Mouse (Mus musculus): Measurements from ENCODE around the gene Trim62.

GRCm38 (mm10) chr4:128923603-128924002 is 40.2 kb downstream of the Trim62 start:
- TF ChIP-seq POLR2A (IDR thresholded peaks at IDR 0.05; ENCODE audit: extremely low read depth, insufficient read depth, low read length) = no peak
- no peak for TF ChIP-seq CTCF (IDR thresholded peaks at IDR 0.05; ENCODE audit: extremely low read depth, insufficient read depth, low read length)
